Mouse (Mus musculus) lung, adult 2 months (tissue): ENCODE results near the gene Asic5.

Source experiments
- CTCF ChIP-seq: fragments of 200-500 bp; IDR thresholded peaks from 2 replicates; pipeline ENCODE4 v1.5.1; 2011; ENCODE audit warnings: mild to moderate bottlenecking, low read length, control low read depth; ENCODE audit not compliant: insufficient read depth
- POLR2A ChIP-seq: fragments of 200-500 bp; IDR thresholded peaks from 2 replicates; pipeline ENCODE4 v1.6.1; 2011; ENCODE audit warnings: low read depth, mild to moderate bottlenecking, control low read depth, low read length, borderline replicate concordance; ENCODE audit errors: extremely low read depth

DNA sequence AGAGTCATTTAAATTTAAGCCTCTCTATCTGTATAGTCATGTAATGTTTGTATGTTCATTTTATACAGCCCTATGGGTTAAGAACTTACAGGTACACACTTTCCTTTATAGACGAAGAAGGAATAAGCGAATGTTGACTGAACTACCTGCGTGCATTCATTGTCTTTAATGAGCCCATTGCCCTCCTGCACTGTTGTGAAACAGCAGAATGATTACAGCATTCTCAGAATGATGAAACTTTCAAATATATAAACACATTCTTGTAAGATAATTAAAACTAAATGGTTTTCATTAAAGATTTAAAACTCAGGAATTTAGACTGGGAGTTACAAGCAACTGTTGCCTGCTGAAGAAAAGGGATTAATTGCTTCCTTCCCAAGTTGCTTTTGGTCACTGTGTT lies 5.5 kb downstream of the Asic5 start:
- no peak for TF ChIP-seq POLR2A
- TF ChIP-seq CTCF, result no peak
